Mouse (Mus musculus): ENCODE results near the gene Rras. TPM values are rescaled to one million over a fixed set of nuclear protein-coding genes. Genes with fewer than 3 reads are reported as not detected.

Rras gene
- polyA plus RNA-seq, 1 experiment from 2014 or later, result 10.1 TPM

- H3K9ac ChIP-seq (replicated peaks; ENCODE audit: low read depth, low read length), result no peak overlapping the region
- no peaks in the 10 kb centered on the region for H3K27me3 ChIP-seq (replicated peaks; ENCODE audit: control insufficient read depth, insufficient read depth, low read length)
- H3K4me3 ChIP-seq (replicated peaks; ENCODE audit: low read length), result no peak overlapping the region
- ATAC-seq, result no peak
- peaks cover 23% of the 10 kb centered on the region for H3K4me1 ChIP-seq (replicated peaks; ENCODE audit: control insufficient read depth, insufficient read depth, low read length)
- H3K9me3 ChIP-seq (ENCODE audit: control insufficient read depth, low read length), result no peaks in the 10 kb centered on the region
- no peak overlapping the region for H3K4me2 ChIP-seq (ENCODE audit: low read length)
- WGBS, result 26% methylated on average over 6 of the region's 6 CpGs
- H3K36me3 ChIP-seq (ENCODE audit: control insufficient read depth, insufficient read depth), result peaks cover 33% of the 10 kb centered on the region
- H3K27ac ChIP-seq (ENCODE audit: low read length), result no peak overlapping the region
Observed at GRCm38 (mm10) chr7:44983085-44983484, 34.7 kb upstream of the Rras start.

GRCm38 (mm10) chr7:44983944-44984832 lies 33.6 kb upstream of the Rras start:
- Histone ChIP-seq H3K4me1 (replicated peaks; ENCODE audit: control insufficient read depth, insufficient read depth, low read length) (peaks cover 31% of the 10 kb centered on the region), H3K27me3 (replicated peaks; ENCODE audit: control insufficient read depth, insufficient read depth, low read length) (no peaks in the 10 kb centered on the region), H3K4me3 (replicated peaks; ENCODE audit: low read length) (peak overlapping the region; percentile 74), H3K36me3 (ENCODE audit: control insufficient read depth, insufficient read depth) (peaks cover 26% of the 10 kb centered on the region), H3K4me2 (ENCODE audit: low read length) (peak overlapping the region; percentile 79), H3K9ac (replicated peaks; ENCODE audit: low read depth, low read length) (no peak overlapping the region), H3K9me3 (ENCODE audit: control insufficient read depth, low read length) (no peaks in the 10 kb centered on the region), H3K27ac (ENCODE audit: low read length) (no peak overlapping the region)
- 77% methylated on average over 7 of the region's 7 CpGs for WGBS
- no peak for ATAC-seq

GRCm38 (mm10) chr7:44984833-44985164 lies 33.0 kb upstream of the Rras start:
- peak overlapping the region; percentile 79 for H3K4me2 ChIP-seq (ENCODE audit: low read length)
- H3K36me3 ChIP-seq (ENCODE audit: control insufficient read depth, insufficient read depth), result peaks cover 24% of the 10 kb centered on the region
- peak overlapping the region; percentile 74 for H3K4me3 ChIP-seq (replicated peaks; ENCODE audit: low read length)
- 35% methylated on average over 3 of the region's 3 CpGs for WGBS
- H3K27me3 ChIP-seq (replicated peaks; ENCODE audit: control insufficient read depth, insufficient read depth, low read length), result no peaks in the 10 kb centered on the region
- H3K4me1 ChIP-seq (replicated peaks; ENCODE audit: control insufficient read depth, insufficient read depth, low read length), result peaks cover 31% of the 10 kb centered on the region
- H3K9ac ChIP-seq (replicated peaks; ENCODE audit: low read depth, low read length), result 0 out of 2 replicates have a peak overlapping the region, but pooled peaks have one; percentile 4
- no peaks in the 10 kb centered on the region for H3K9me3 ChIP-seq (ENCODE audit: control insufficient read depth, low read length)
- H3K27ac ChIP-seq (ENCODE audit: low read length), result peak overlapping the region; percentile 87; the same call in 1 of the 2 replicates
- ATAC-seq, result no peak

- peak overlapping the region; percentile 88 for H3K9ac ChIP-seq (replicated peaks; ENCODE audit: low read depth, low read length)
- H3K27me3 ChIP-seq (replicated peaks; ENCODE audit: control insufficient read depth, insufficient read depth, low read length), result no peaks in the 10 kb centered on the region
- no peaks in the 10 kb centered on the region for H3K9me3 ChIP-seq (ENCODE audit: control insufficient read depth, low read length)
- H3K4me2 ChIP-seq (ENCODE audit: low read length), result peak overlapping the region; percentile 79
- ATAC-seq, result no peak
- H3K36me3 ChIP-seq (ENCODE audit: control insufficient read depth, insufficient read depth), result peaks cover 16% of the 10 kb centered on the region
- H3K4me1 ChIP-seq (replicated peaks; ENCODE audit: control insufficient read depth, insufficient read depth, low read length), result peaks cover 31% of the 10 kb centered on the region
- H3K27ac ChIP-seq (ENCODE audit: low read length), result peak overlapping the region; percentile 87
- H3K4me3 ChIP-seq (replicated peaks; ENCODE audit: low read length), result peak overlapping the region; percentile 74
- under 1% methylated on average over 43 of the region's 45 CpGs for WGBS
Observed at GRCm38 (mm10) chr7:44985595-44986191, 32.1 kb upstream of the Rras start.

- Histone ChIP-seq H3K4me2 (ENCODE audit: low read length) (peak within 1 kb of the TSS; percentile 82), H3K9ac (replicated peaks; ENCODE audit: low read depth, low read length) (peak within 1 kb of the TSS; percentile 88), H3K4me3 (replicated peaks; ENCODE audit: low read length) (peak within 1 kb of the TSS; percentile 74), H3K27ac (ENCODE audit: low read length) (peak within 1 kb of the TSS; percentile 94), H3K4me1 (replicated peaks; ENCODE audit: control insufficient read depth, insufficient read depth, low read length) (peaks cover 31% of the 10 kb centered on the region), H3K9me3 (ENCODE audit: control insufficient read depth, low read length) (no peaks in the 10 kb centered on the region), H3K27me3 (replicated peaks; ENCODE audit: control insufficient read depth, insufficient read depth, low read length) (no peaks in the 10 kb centered on the region), H3K36me3 (ENCODE audit: control insufficient read depth, insufficient read depth) (peaks cover 10% of the 10 kb centered on the region)
- ATAC-seq, result peak; percentile 96
- whole genome bisulfite sequencing, result under 1% methylated on average over 42 of the region's 42 CpGs
Observed at GRCm38 (mm10) chr7:44986192-44986878, 31.4 kb upstream of the Rras start, which contains the start of gene Prmt1. Gene Prmt1 (minus strand): TSS chr7:44986568.

- Histone ChIP-seq H3K4me2 (ENCODE audit: low read length) (peak overlapping the region; percentile 82), H3K4me3 (replicated peaks; ENCODE audit: low read length) (peak overlapping the region; percentile 69), H3K9ac (replicated peaks; ENCODE audit: low read depth, low read length) (peak overlapping the region; percentile 79), H3K4me1 (replicated peaks; ENCODE audit: control insufficient read depth, insufficient read depth, low read length) (peaks cover 31% of the 10 kb centered on the region), H3K27me3 (replicated peaks; ENCODE audit: control insufficient read depth, insufficient read depth, low read length) (no peaks in the 10 kb centered on the region), H3K27ac (ENCODE audit: low read length) (peak overlapping the region; percentile 94), H3K36me3 (ENCODE audit: control insufficient read depth, insufficient read depth) (peaks cover 2% of the 10 kb centered on the region), H3K9me3 (ENCODE audit: control insufficient read depth, low read length) (no peaks in the 10 kb centered on the region)
- WGBS, result 0% methylated on average over 29 of the region's 29 CpGs
- no peak; the same call in 1 of the 2 replicates for ATAC-seq
Observed at GRCm38 (mm10) chr7:44986879-44987718, 30.7 kb upstream of the Rras start.

- H3K4me3 ChIP-seq (replicated peaks; ENCODE audit: low read length), result peak overlapping the region; percentile 59
- H3K27ac ChIP-seq (ENCODE audit: low read length), result no peak overlapping the region
- no peaks in the 10 kb centered on the region for H3K9me3 ChIP-seq (ENCODE audit: control insufficient read depth, low read length)
Observed at GRCm38 (mm10) chr7:44996672-44997071, 21.1 kb upstream of the Rras start.

GRCm38 (mm10) chr7:44997231-44997939 lies 20.4 kb upstream of the Rras start, which contains the start of gene Irf3:
Gene Irf3 (plus strand): TSS chr7:44997648.
- WGBS, result under 1% methylated on average over 43 of the region's 43 CpGs
- Histone ChIP-seq H3K36me3 (ENCODE audit: control insufficient read depth, insufficient read depth) (peaks cover 20% of the 10 kb centered on the region), H3K4me3 (replicated peaks; ENCODE audit: low read length) (peak within 1 kb of the TSS; percentile 59), H3K27me3 (replicated peaks; ENCODE audit: control insufficient read depth, insufficient read depth, low read length) (no peaks in the 10 kb centered on the region), H3K27ac (ENCODE audit: low read length) (peak within 1 kb of the TSS; percentile 74), H3K9me3 (ENCODE audit: control insufficient read depth, low read length) (no peaks in the 10 kb centered on the region), H3K4me1 (replicated peaks; ENCODE audit: control insufficient read depth, insufficient read depth, low read length) (peaks cover 22% of the 10 kb centered on the region), H3K9ac (replicated peaks; ENCODE audit: low read depth, low read length) (peak within 1 kb of the TSS; percentile 68), H3K4me2 (ENCODE audit: low read length) (peak within 1 kb of the TSS; percentile 77)
- ATAC-seq, result peak; percentile 94

More at GRCm38 (mm10) chr7:44996672-44997071, 21.1 kb upstream of the Rras start:
- Histone ChIP-seq H3K4me1 (replicated peaks; ENCODE audit: control insufficient read depth, insufficient read depth, low read length) (peaks cover 22% of the 10 kb centered on the region), H3K27me3 (replicated peaks; ENCODE audit: control insufficient read depth, insufficient read depth, low read length) (no peaks in the 10 kb centered on the region), H3K4me2 (ENCODE audit: low read length) (peak overlapping the region; percentile 58), H3K9ac (replicated peaks; ENCODE audit: low read depth, low read length) (peak overlapping the region; percentile 30), H3K36me3 (ENCODE audit: control insufficient read depth, insufficient read depth) (peaks cover 13% of the 10 kb centered on the region)
- no peak for ATAC-seq
- WGBS, result 10% methylated on average over 10 of the region's 10 CpGs
